Mouse (Mus musculus) midbrain, embryonic 14.5 days (tissue): ENCODE measurements around the gene Map7d2. TPM values are rescaled to one million over a fixed set of nuclear protein-coding genes. Genes with fewer than 3 reads are reported as not detected.

Experiments
- ATAC-seq: fragments of 200-750 bp; cut with Nextera tagmentation; 2 replicates; pipeline ENCODE4 v1.8.0; 2017; ENCODE audit warnings: moderate number of reproducible peaks, moderate library complexity; ENCODE audit not compliant: low FRiP score, low TSS enrichment
- DNase-seq: peaks from one replicate; pipeline ENCODE4 v3.0.0-alpha.2; 2015
- H3K27ac ChIP-seq: fragments of 300-500 bp; sonication (generic); replicated peaks from 2 replicates; pipeline ENCODE4 v1.5.1; 2014; ENCODE audit warnings: mild to moderate bottlenecking, low read depth, low read length, moderate library complexity
- H3K27me3 ChIP-seq: fragments of 300-500 bp; sonication (generic); 2 replicates; pipeline ENCODE4 v1.6.1; 2014; ENCODE audit warnings: low read length, control low read depth, mixed read lengths; ENCODE audit not compliant: control insufficient read depth, insufficient read depth
- H3K36me3 ChIP-seq: fragments of 300-500 bp; sonication (generic); 2 replicates; pipeline ENCODE4 v1.6.1; 2014; ENCODE audit warnings: low read length, control low read depth; ENCODE audit not compliant: control insufficient read depth, insufficient read depth
- H3K4me1 ChIP-seq: fragments of 300-500 bp; sonication (generic); 2 replicates; pipeline ENCODE4 v1.6.1; 2014; ENCODE audit warnings: mild to moderate bottlenecking, antibody characterized with exemption, low read length, control low read depth; ENCODE audit not compliant: control insufficient read depth, insufficient read depth
- H3K4me2 ChIP-seq: fragments of 300-500 bp; sonication (generic); 2 replicates; pipeline ENCODE4 v1.6.1; 2014; ENCODE audit warnings: mild to moderate bottlenecking, low read length, moderate library complexity
- H3K4me3 ChIP-seq: fragments of 300-500 bp; sonication (generic); replicated peaks from 2 replicates; pipeline ENCODE4 v1.5.1; 2014; ENCODE audit warnings: low read depth, low read length
- H3K9ac ChIP-seq: fragments of 300-500 bp; sonication (generic); replicated peaks from 2 replicates; pipeline ENCODE4 v1.6.1; 2014; ENCODE audit warnings: mild to moderate bottlenecking, low read length, moderate library complexity
- H3K9me3 ChIP-seq: fragments of 300-500 bp; sonication (generic); 2 replicates; pipeline ENCODE4 v1.6.1; 2016; ENCODE audit warnings: low read length, control low read depth, mixed read lengths; ENCODE audit not compliant: control insufficient read depth
- WGBS: fragments of 180-500 bp; shearing (Covaris S2); extraction: QIAGEN DNeasy Blood & Tissue Kit; methylation state at CpG from one replicate; pipeline ENCODE4 v1.1.7; 2014; 5-methylcytosine and 5-hydroxymethylcytosine counted together
- polyA plus RNA-seq: library from polyadenylated mRNA; unstranded; fragments of >200 nt; fragmentation: Nextera tagmentation; extraction: Ambion mirVana; gene quantifications from 2 replicates; pipeline ENCODE4 v1.2.1, GENCODE M21; 2014

The Map7d2 gene
- polyA plus RNA-seq, 1 experiment from 2014 or later = 32.7 TPM

GRCm38 (mm10) chrX:159503181-159503580 is 88.8 kb downstream of the Map7d2 start:
- H3K9ac ChIP-seq = no peak overlapping the region
- ATAC-seq (no peak), DNase-seq (no peak)
- no peak overlapping the region for H3K27ac ChIP-seq
- no peaks in the 10 kb centered on the region for H3K9me3 ChIP-seq
- H3K4me3 ChIP-seq = no peak overlapping the region
- H3K36me3 ChIP-seq = no peaks in the 10 kb centered on the region
- H3K4me1 ChIP-seq = no peaks in the 10 kb centered on the region
- H3K27me3 ChIP-seq = no peaks in the 10 kb centered on the region
- 64% methylated on average over 2 of the region's 2 CpGs for WGBS
- no peak overlapping the region for H3K4me2 ChIP-seq

DNA sequence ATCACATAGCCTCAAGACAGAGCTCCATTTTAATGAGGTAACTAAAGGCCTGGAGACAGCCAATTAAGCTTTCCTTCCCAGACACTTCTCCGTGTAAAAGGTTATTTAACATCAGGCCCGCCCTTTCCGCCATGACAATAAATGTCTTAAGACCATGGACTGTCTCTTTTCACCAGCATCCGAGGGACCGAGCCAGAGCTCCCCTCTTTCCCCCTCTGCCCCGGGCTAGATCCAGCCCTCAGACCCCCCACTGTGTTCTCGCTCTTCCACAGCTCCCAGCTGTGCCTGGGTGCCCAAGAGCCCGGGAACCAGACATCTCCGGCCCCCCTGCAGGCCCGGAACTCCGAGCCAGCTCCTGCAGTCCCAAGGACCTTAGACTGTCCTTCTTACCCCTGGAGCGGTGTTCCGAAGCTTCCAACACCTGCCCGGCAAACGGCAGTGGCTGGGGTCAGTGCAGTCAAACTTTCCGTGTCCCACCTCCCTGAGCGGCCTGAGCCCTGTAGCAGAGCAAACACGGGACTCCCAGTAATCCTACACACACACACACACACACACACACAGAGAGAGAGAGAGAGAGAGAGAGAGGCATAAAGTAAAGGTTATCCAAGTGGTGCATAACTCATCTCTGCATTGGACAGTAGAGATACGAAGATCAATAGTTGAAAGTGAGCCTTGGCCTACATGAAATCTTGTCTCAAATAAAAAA is 94.1 kb downstream of the Map7d2 start:
- no peak overlapping the region for H3K4me2 ChIP-seq
- 65% methylated on average over 19 of the region's 19 CpGs for WGBS
- H3K27ac ChIP-seq = no peak overlapping the region
- H3K27me3 ChIP-seq = no peaks in the 10 kb centered on the region
- H3K4me1 ChIP-seq = no peaks in the 10 kb centered on the region
- no peaks in the 10 kb centered on the region for H3K36me3 ChIP-seq
- H3K4me3 ChIP-seq = no peak overlapping the region
- no peak overlapping the region for H3K9ac ChIP-seq
- no peak for DNase-seq
- no peaks in the 10 kb centered on the region for H3K9me3 ChIP-seq
- no peak for ATAC-seq

DNA sequence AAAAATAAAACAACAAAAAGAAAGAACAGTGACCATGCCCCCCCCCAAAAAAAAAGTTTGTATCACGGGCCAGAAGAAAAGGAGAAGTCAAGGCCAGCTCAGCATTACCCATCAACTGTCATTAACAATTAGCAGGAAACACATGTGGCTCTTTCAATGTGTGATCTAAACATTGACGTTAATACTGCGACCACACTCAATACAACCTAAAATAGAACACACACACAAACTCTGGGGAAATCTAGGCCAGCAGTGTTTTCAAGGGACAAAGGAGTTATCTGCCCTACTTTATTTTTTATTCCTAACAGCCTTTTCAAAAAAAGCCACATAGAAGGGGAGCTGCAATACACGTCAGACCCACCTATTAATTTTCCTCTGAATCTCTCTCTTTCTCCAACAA is 94.7 kb downstream of the Map7d2 start:
- H3K9me3 ChIP-seq = no peaks in the 10 kb centered on the region
- ATAC-seq (no peak), DNase-seq (no peak)
- H3K9ac ChIP-seq = no peak overlapping the region
- no peak overlapping the region for H3K4me2 ChIP-seq
- H3K4me3 ChIP-seq = no peak overlapping the region
- 76% methylated on average over 4 of the region's 4 CpGs for WGBS
- no peaks in the 10 kb centered on the region for H3K4me1 ChIP-seq
- H3K36me3 ChIP-seq = no peaks in the 10 kb centered on the region
- H3K27me3 ChIP-seq = no peaks in the 10 kb centered on the region
- no peak overlapping the region for H3K27ac ChIP-seq

- H3K4me1 ChIP-seq = no peaks in the 10 kb centered on the region
- no peaks in the 10 kb centered on the region for H3K27me3 ChIP-seq
- H3K4me3 ChIP-seq = no peak overlapping the region
- ATAC-seq = no peak
- no peaks in the 10 kb centered on the region for H3K9me3 ChIP-seq
- H3K27ac ChIP-seq = no peak overlapping the region
- 81% methylated on average over 19 of the region's 19 CpGs for WGBS
- H3K4me2 ChIP-seq = no peak overlapping the region
- no peak for DNase-seq
- H3K36me3 ChIP-seq = no peaks in the 10 kb centered on the region
- H3K9ac ChIP-seq = no peak overlapping the region
These were observed 95.7 kb downstream of the Map7d2 start for GRCm38 (mm10) chrX:159509847-159510715.

DNA sequence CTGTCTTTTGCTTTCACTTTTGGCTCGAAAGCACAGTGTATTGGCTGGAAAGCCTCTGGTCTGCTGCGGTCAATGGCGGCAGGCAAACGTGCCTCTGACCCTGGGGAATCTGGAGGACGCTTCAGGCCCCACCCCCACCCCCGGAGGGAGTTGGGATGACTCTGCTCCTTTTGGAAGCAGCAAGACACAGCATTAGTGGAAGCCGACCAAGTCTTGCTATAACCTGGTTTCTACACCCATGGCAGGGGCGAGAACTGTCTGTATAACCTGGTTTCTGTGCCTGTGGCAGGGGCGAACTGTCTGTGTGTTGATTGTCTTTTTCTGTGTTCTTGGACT is 96.3 kb downstream of the Map7d2 start:
- Histone ChIP-seq H3K9ac (no peak overlapping the region), H3K4me1 (no peaks in the 10 kb centered on the region), H3K27ac (no peak overlapping the region), H3K36me3 (no peaks in the 10 kb centered on the region), H3K4me3 (no peak overlapping the region), H3K9me3 (no peaks in the 10 kb centered on the region), H3K27me3 (no peaks in the 10 kb centered on the region), H3K4me2 (no peak overlapping the region)
- DNase-seq (no peak), ATAC-seq (no peak)
- WGBS = 72% methylated on average over 9 of the region's 9 CpGs

- no peak for ATAC-seq
- H3K9ac ChIP-seq = no peak overlapping the region
- H3K27ac ChIP-seq = no peak overlapping the region
- no peaks in the 10 kb centered on the region for H3K36me3 ChIP-seq
- no peak overlapping the region for H3K4me2 ChIP-seq
- no peaks in the 10 kb centered on the region for H3K27me3 ChIP-seq
- 88% methylated on average over 6 of the region's 6 CpGs for WGBS
- H3K9me3 ChIP-seq = no peaks in the 10 kb centered on the region
- no peak overlapping the region for H3K4me3 ChIP-seq
- DNase-seq = no peak
- H3K4me1 ChIP-seq = no peaks in the 10 kb centered on the region
These were observed 101.2 kb downstream of the Map7d2 start for GRCm38 (mm10) chrX:159515599-159515998.

DNA sequence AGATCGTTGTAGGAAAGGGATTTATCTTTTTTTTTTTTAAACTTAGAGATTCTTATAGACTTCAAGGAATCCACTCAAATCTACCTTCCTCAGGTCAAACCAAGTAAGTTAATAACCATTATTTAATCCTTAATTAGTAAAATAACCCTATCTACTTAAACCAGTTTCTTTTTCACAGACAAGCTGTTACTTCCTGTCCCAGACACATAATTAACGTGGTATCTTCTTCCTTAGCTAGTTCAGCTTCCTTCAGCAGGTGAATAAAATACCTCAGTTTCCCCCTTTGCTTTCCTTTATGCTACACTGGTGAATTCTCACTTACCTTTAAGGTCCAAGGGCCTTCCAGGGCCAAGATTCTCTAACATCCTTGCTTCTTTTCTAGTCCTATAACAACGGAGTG is 107.4 kb downstream of the Map7d2 start:
- Histone ChIP-seq H3K9me3 (no peaks in the 10 kb centered on the region), H3K27ac (no peak overlapping the region), H3K4me2 (no peak overlapping the region), H3K4me1 (no peaks in the 10 kb centered on the region), H3K36me3 (no peaks in the 10 kb centered on the region), H3K4me3 (no peak overlapping the region), H3K27me3 (no peaks in the 10 kb centered on the region), H3K9ac (no peak overlapping the region)
- WGBS = 75% methylated on average over 3 of the region's 3 CpGs
- ATAC-seq (no peak), DNase-seq (no peak)

GRCm38 (mm10) chrX:159522651-159523050 is 108.3 kb downstream of the Map7d2 start:
- Histone ChIP-seq H3K27me3 (no peaks in the 10 kb centered on the region), H3K9me3 (no peaks in the 10 kb centered on the region), H3K9ac (no peak overlapping the region), H3K4me1 (no peaks in the 10 kb centered on the region), H3K36me3 (no peaks in the 10 kb centered on the region), H3K27ac (no peak overlapping the region), H3K4me2 (no peak overlapping the region), H3K4me3 (no peak overlapping the region)
- DNase-seq (no peak), ATAC-seq (no peak)
- 85% methylated on average over 4 of the region's 4 CpGs for WGBS

- Histone ChIP-seq H3K36me3 (no peaks in the 10 kb centered on the region), H3K4me3 (no peak within 1 kb of the TSS), H3K27ac (no peak within 1 kb of the TSS), H3K9ac (no peak within 1 kb of the TSS), H3K4me1 (no peaks in the 10 kb centered on the region), H3K9me3 (no peaks in the 10 kb centered on the region), H3K27me3 (no peaks in the 10 kb centered on the region), H3K4me2 (no peak within 1 kb of the TSS)
- no peak for ATAC-seq
- 90% methylated on average over 6 of the region's 6 CpGs for WGBS
- no peak for DNase-seq
These were observed 112.0 kb downstream of the Map7d2 start, which contains the start of gene Bclaf3 for GRCm38 (mm10) chrX:159526388-159526787. Gene Bclaf3 (plus strand): TSS chrX:159526688.
